Mouse (Mus musculus) retina, embryonic 14.5 days (tissue): Measurements from ENCODE around the gene Ctrc.

ENCODE experiments used
- DNase-seq: peaks from one replicate; pipeline ENCODE4 v3.0.0-alpha.2; 2015; ENCODE audit warnings: low spot score

The Ctrc gene

DNA sequence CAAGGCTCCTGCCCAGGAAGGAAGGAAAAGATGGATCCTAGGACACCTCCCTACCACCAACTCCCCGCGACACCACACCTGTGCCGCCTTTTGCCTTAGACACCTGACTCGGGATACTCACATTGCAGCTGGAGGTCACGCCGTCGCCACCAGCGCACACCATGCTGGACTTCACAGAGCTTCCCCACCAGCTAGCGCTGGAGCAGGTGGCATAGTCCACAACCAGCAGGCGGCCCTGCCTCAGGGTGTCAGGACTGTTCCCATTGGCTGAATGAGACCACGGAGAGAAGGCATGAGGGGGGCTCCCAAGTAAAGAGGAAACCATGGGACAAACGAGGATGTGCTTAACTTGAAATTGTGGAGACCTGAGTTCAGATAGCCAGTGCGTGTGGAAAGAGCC, 27.3 kb downstream of the Ctrc start:
- no peak for DNase-seq

- DNase-seq, result no peak
Measured at GRCm38 (mm10) chr4:141817706-141818105, 28.5 kb downstream of the Ctrc start.

- DNase-seq, result no peak
Measured at GRCm38 (mm10) chr4:141816776-141817655, 29.1 kb downstream of the Ctrc start.

DNA sequence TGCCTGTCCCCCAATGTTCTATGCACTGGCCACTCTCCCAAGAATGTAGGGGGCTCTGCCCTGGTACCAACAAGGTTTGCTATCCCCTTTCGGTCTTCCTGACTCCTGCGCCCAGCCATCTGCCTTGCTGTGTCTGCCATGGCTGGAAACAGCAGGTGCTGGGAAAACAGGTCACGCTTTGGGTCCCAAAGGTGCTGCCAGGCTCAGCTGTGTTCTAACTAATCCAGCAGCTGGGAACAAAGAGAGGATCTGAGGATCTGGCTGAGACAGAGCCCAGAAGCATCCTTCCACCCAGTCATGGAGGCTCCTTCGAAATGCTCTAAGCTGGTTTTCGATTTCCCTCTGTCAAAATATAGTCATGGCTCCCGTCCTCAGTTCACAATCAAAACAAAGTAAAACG, 29.9 kb downstream of the Ctrc start:
- no peak for DNase-seq

GRCm38 (mm10) chr4:141811375-141811774, 34.8 kb downstream of the Ctrc start:
- no peak for DNase-seq

- DNase-seq, result no peak
Measured at GRCm38 (mm10) chr4:141810975-141811374, 35.2 kb downstream of the Ctrc start.

DNA sequence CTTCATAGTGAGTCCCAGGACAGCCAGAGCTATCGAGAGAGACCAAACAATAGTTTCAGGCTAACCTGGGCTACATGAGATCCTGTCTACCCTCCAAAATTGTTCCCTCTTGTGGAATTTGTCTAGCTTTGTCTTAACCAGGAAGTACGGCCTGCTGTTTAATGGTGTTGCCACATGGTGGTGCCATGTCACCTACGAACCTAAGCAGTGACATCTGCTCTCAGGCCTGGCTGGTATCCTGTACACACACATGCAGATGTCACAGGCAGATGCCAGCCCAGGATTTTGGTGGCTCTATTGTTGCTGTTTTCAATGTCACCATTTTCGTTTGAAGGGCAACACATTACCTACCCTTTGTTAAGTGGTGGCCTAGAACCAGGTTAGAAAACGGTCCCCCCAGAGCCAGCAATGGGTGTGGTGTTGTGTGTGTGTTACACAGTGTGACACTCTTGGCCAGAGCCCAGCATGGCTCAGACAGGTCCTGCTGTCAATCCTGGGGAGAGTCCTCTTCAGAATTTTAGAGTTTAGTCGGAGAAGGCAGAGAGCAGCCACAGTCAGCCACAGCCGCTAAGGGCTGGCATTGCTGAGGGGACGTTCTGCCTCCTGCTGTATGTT, 36.2 kb downstream of the Ctrc start:
- DNase-seq, result peak; percentile 72

- no peak for DNase-seq
Measured at GRCm38 (mm10) chr4:141805886-141806285, 40.3 kb downstream of the Ctrc start.

DNA sequence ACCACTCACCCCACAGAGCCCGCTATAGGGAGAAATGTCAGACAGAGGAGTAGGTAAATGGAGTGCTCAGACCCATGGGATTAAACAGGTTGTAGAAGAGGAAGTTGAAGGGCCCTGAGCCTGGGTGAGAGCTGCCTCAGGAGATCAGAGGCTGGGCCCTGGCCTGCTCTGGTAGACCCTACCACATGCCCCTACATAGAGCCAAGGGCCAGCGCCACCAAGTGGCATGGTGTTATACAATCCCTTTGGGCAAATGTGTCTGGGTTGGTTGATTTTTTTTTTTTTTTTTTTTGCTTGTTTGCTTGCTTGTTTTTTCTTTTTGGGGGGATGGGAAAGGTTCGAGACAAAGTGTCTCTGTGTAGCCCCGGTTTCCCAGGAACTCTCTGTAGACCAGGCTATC, 42.1 kb downstream of the Ctrc start:
- DNase-seq, result no peak

DNA sequence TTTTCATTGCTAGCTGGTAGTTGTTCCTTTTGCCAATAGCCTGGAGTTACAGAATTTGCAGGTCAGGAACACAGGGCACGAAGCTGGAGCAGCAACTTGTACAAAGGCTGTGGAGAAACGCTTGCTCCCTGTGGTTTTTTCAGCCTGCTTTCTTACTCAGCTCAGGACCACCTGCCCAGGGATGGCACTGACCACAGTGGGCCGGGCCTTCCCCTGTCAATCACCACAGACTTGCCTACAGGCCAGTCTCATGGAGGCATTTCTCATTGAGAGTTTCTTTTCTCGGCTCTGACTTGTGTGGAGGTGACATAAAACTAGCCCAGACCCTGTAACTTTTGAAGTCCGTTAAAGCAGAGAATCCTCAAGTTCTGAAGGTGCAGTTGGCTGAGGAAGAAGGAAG, 48.6 kb downstream of the Ctrc start:
- no peak for DNase-seq

DNA sequence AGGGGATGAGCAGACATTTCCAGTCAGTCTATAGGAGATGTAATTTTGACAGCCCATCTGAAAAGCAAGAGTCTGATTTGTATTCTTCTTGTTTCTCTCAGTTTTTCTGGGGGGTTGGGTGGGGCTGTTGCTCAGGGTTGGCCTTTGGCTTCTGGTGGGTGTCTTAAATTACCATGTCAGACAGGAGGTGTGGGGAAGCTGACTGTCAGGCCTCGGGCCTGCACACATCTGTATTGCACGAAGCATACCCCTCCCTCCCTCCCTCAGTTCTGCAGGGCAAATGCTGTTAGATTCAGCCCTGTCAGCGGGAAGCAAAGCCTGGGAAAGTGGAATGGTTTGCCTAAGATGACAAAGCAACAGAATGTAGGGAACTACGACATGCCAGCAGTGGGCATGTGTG, 49.2 kb downstream of the Ctrc start:
- no peak for DNase-seq

DNA sequence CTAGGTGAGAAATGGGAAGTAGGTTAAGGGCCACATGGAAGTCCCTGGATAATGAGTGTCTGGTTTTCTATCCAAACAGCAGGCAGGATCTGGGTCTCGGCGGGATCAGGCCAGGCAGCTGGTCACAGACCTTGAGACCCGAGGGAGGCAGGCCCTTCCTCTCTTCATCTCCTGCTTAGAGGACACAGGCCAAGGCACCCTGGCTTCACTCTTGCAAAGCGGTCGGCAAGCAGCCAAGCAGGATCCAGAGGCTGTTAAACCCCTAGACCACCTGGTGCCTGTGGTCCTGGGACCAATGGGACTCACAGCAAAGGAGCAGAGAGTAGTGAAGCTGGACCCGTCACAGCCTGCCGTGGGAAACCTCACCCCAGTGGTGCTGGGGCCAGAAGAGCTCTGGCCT, 49.8 kb downstream of the Ctrc start:
- DNase-seq, result no peak

DNA sequence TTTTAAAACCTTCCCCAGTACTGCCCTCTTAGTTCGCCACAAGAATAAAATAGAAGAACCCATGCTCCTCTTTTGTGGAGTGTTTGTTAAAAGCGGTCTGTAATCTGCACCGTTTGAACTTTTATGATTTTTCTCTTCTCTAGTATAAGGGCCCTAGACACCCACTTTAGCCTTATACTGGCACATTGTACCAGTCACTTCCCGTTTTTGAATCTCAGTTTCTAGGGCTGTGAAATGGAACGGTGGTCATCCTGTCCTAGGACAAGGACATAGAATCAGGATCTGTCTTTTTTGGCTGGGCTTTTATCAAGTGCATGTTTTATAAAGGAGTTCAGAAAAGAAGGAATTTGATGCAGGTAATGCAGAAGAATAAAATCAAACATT, 52.0 kb downstream of the Ctrc start:
- no peak for DNase-seq

GRCm38 (mm10) chr4:141793282-141794151, 52.6 kb downstream of the Ctrc start, which contains the start of gene Casp9:
Casp9 (plus strand) TSS chr4:141793612.
- DNase-seq, result peak; percentile 99

GRCm38 (mm10) chr4:141792554-141793281, 53.4 kb downstream of the Ctrc start:
- no peak for DNase-seq

GRCm38 (mm10) chr4:141791951-141792350, 54.2 kb downstream of the Ctrc start:
- no peak for DNase-seq

DNA sequence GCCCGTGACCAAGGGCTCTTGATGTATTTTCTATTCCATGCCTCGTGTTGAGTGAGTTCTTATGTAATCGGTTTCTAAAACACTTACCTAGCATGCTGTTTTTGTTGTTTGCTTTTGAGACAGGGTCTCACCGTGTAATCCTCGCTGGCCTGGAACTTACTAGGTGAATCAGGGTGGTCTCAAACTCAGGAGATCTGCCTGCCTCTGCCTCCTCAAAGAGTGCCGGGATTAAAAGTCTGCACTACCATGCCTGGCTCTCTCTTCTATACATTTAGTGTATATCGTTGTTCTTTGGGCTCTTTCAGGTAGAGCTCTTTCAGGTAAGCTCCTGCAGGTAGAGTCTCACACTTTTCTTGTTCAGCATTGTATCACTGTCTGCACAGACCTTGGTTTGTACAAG, 54.7 kb downstream of the Ctrc start:
- DNase-seq, result no peak

DNA sequence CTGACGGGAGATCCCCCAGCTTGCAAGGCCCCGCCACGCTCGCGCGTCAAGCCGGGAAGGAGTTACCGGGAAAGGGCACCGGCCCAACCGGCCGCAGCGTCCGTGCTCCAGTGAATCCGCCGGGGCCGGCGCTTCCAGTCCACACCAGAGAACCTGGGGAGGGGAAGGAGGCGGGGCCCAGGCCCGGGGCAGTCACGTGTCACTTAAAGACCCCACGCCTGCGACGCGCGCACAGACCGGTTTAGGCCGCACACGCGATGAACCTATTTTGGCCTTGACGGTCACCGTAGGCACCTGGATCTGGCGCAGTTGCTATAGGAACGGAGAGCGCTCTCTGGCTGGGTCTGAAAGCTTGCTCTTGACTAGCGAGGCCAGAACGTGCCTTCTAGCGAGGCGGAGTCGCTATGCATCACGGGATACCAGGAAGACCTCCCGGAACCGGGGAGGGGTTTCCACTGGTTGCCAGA, 55.6 kb downstream of the Ctrc start, which contains the start of gene Dnajc16:
Gene Dnajc16, minus strand, starts transcription at position 408 of the 467 bp plus-strand sequence.
- DNase-seq, result peak; percentile 99

- no peak for DNase-seq
Measured at GRCm38 (mm10) chr4:141789564-141790218, 56.5 kb downstream of the Ctrc start.

GRCm38 (mm10) chr4:141787462-141787861, 58.7 kb downstream of the Ctrc start:
- no peak for DNase-seq

DNA sequence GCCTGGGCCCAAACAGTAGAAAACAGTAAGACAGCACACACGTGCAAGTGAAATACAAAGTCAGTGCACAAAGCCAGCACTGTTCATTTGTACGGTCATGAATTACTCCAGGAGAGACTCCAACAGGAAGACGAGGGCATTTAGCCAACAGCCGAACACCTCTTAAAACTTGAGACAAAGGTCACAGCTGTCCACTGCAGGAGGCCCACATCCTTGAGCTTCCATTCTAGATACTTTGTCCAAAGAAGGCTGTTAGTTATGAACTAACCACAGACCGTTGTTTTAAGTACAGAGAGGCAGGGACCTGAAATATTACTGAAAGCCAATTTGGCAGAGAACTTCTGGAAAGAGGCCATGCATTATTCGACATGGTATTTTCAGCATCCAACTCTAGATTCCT, 59.1 kb downstream of the Ctrc start:
- no peak for DNase-seq
